Mouse (Mus musculus) MEL-GATA-1-ER (cell line): ENCODE measurements around the gene Lrp4.
A peak's percentile ranks its signal among the peaks of the same experiment; 100 is the strongest.

Source experiments
- DNase-seq: peaks from one replicate; pipeline ENCODE4 v3.0.0-alpha.2; 2012; ENCODE audit warnings: low read depth; ENCODE audit errors: extremely low read depth

The Lrp4 gene

DNA sequence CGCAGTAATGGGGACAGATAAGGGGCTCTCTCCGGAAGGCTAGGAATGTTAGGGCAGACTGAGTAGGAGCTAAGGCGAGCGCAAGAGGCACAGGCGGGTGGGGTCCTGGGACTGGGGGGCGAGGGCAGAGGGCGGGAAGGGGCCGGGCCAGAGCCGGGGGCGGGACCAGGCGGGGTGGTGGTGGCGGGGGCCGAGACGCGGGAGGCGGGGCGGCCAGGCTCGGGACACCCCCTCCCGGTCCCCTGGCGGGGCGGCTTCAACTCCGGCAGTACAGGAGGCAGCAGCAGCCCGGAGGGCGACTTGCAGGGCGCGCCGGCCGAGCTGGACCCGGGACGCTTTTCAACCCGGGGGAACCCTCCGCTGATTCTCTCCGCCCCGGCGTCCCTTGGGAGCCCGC lies at the start of gene Lrp4:
Gene Lrp4 (plus strand): TSS at position 253 of the 397 bp plus-strand sequence.
- DNase-seq, result no peak

DNA sequence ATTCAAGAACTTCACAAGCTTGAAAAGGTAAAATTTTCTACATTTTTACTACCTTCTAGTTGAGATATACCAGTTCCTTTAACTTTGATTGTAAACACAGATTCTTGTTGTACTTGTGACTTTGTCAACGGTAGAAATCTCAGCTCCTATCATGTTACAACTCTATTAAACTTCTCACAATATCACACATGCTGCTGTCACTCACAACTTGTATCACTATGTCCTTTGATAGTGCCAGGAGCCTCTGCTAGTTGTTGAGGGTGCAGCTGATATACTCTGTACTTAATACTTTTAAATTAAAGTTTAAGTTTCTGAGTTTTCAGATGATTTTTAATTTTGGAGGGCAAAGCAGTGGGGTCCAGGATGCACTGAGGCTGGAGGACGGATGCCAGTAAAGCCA lies 49.3 kb upstream of the Lrp4 start:
- DNase-seq, result no peak

DNA sequence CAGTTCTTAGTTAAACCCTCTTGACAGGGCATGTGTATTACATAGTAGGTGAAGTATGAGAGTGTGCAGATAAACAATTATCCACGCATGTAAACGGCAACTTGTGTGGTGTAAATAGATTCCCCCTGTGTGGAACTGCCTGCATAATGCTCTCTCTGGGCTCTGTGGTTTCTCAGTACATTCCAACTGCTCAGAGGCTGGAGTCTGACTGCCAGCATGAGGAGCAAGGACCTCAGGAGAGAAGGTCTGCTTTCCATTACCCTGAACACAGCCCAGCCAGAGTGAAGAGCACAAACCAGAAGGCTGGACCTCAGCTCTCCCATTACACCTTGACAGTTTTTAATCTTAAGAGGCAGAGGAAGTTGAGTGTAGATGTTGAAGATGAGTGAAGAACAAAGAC lies 45.8 kb upstream of the Lrp4 start:
- no peak for DNase-seq

DNA sequence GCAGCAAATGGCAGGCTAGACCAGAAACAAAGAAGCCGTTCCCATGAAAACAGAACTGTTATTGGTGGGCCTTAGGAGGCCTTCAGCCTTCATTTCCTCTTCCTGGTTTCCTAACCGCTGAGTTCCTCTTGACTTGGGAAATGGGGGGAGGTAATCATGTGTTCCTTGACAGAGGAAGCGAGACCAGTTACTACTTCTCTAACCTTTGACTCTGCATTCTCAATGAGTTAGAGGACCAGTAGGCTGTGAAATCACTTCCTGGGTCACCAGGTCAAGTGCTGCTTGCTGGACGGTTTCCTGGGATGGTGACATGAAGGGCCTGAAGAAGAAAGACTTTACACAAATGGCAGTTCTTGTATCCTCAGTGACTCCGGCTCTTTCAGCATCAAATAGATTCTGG lies 45.0 kb upstream of the Lrp4 start:
- no peak for DNase-seq

DNA sequence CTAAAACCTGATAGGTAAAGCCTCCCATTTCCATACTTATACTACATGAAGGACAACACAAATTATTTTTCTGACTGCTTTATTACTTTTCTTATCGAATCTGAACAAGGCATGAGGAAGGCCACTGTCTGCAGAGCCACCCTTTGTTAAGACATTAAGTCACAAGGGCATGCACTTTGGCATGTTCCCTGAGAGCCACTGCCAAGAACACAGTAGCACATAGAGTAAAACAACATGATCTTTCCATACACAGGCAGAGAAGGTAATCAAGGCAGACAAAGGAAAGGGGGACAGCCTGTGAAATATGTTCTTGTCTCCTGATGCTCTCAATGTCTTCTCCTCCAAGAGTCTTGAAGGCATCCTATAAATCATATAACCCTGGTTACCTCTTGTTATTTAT lies 43.5 kb upstream of the Lrp4 start:
- no peak for DNase-seq

DNA sequence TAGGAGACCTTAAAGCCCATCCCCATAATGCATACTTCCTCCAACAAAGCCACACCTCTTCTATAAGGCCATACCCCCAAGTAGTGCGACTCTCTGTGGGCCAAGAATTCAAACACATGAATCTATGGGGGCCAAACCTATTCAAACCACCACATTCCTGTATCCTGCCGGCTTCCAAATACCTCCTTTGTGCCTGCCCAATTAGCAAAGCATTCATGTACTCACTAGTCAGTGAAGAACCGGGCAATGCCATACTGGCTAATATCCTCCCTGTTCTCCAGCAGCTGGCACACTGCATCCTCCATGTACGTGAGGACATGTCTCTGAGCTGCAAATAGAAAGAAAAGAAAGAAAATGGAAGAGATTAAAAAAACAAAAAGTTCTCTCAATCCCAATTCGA lies 35.7 kb upstream of the Lrp4 start:
- DNase-seq, result no peak

DNA sequence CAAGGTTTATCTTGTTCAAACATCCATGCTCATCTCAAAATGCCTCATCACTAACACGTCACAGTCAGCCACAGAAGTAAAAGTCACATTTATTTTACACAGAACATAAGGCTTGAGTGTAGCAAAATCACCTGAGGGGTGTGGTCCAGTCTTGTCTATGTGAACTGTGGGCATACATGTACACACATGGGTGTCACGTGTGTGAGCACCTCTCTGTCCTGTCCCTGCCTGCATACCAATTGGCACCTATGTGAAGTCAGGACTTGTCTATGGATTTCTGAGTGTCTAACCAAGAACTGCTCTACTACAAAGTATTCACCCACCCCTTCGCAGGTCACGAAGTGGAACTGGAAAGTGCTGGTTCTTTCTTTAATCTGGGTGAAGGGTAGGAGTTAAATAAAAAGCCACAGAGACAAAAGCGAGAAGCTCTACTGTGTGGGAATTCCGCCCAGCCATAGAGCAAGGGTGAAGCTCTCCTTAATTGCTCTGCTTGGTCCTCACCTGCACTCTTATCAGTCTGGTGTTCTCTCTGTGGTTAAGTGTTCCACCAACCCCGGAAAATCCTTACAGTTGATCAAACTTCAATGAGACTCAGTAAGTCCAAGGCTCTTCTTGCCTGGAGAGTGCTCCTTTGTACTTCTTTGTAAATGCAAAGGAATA lies 33.1 kb upstream of the Lrp4 start:
- no peak for DNase-seq

DNA sequence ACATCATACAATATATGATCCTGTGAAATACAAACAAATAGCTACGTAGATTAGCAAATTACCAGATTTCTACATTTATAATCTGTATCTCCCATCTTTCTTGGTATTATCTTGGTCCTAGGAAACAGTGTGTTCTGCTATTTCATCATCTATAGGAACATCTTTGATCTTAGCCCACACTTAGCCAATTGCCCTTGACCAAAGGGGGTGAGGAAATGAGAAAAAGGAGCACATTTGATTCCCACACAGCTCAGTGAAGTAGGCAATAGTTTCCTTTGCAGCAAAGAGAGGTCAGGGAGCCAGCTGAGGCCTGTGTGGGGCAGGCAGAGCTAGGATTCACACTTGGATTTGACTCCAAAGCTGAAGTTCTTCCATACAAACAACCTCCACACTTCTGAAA lies 31.0 kb upstream of the Lrp4 start:
- no peak for DNase-seq

DNA sequence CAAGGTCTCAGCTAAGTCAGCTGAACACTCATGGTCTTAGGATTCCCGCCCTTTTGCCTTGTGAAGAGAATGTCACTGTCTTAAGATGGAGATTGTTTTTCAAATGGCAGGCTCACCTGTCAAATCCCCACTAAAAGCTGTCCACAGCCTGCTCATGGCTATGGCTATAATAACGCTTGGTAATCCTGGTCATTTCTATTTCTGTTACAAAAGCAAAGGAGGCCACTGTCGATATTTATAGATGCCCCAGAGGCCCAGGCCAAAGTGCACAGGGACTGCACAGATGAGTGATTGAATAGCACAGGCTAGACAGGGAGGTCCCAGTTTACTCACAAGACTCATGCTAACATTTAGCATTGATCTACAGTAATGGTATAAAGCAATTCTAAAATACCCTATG lies 28.2 kb upstream of the Lrp4 start:
- no peak for DNase-seq

DNA sequence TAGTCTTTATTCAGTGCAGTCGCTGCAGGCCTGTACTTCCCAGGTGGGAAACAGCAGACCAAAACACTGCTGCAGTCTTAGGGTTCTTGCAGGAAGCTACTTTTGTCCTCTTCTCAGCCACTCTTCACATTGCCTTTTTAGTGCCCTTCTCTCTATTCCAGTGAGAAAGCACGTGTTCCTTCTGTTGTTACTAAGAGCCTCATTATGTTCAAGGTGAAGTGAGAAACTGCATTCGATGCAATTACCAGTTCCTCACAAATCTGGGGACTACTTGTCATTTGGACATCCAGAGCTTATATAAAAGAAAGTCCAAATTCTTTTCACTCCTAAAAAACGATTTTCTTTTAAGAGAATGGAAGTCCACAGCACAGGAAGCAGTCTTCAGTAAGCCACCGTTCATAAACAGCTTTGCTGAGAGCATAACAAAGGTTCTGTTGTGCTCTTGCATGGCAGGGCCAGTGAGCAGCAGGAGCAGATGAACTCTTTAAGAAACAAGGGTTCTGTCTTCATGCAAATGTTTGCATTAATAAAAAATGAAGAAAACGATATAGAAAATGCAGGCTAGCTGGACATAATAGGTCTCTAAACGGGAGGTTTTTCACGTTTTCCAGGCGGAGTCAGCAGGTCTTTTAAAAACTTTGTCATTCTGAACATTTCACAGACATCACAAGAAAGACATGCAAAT lies 27.3 kb upstream of the Lrp4 start:
- no peak for DNase-seq

DNA sequence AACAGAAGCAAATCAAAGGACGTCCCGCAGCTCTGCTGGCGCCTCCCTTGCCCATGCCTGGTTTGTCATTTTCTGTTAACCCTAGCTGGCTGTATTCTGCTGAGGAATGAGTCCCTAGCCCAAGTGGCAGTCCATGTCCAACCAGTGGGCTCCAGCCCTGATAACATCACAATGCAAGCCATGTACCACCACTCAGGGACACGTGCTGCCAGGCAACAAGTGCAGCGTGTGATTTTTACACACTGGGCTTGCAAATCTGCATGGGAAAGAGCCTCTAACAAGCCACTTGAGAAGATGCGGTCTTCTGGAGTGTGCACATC lies 26.8 kb upstream of the Lrp4 start:
- DNase-seq, result no peak

DNA sequence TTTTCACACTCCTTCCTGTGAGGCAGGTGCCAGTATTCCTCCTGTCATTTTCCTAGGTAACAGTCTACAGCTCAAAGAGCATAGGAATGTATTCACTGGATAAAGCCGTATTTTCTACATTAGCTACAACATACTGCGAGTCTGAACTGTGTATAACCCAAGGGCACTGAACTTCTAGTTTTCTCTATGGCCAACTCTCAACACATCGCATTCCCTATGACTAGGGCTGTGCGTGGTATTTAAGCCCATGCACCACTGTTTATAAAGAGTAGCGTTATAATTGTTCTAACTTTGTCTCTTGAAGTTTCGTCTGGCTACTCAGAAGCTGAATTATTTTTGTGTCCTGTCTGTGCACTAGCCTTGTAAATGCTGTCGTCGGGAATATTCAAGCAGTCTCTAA lies 20.6 kb upstream of the Lrp4 start:
- no peak for DNase-seq

DNA sequence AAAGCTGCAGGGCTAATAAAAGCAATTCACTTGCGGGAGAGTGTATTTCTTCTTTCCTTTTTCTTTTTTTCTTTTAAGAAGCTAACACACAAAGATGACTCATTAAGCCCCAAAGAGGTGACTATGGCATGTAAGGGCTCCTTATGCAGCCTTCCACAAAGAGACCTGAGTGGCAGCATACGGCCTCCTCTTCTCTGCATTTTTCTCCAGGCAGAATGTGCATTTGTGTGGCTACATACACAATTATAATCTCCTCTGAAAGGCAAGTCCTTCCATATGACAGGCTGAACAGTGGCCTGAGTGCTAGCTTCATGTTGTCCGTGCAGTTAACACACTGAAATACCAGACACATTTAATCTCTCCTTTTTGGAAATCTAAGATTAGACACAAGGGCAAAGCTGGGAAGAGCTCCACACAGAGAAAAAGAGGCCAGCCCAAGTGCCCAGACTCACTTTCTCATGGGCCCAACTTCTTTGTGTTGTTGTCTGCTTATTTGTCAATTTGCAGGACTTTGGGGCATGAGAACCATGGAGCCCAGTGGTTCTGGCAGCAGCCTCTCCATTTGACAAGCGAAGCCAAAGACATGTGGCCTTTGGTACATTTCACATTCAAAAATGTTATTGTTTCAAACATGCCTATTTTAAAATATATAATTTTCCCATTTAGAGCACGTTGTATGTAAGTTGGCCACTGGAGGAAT lies 20.0 kb upstream of the Lrp4 start:
- DNase-seq, result no peak

DNA sequence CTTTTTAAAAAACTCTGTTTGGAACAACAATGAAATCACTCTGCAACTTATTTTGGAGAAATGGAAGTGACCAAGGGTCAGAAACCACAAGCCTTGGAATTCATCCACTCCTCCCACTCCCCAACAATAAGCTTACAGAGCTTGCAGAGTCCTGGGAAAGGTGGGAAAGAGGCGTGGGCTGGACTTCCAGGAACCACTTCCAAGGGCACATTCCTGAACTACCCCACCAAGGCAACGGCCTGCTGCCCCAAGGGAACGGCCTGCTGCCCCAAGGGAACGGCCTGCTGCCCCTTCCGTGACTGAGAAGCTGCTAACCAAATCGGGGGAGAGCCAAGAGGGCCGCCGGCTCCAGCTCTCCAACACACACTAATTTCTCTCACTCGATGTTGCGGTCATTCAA lies 18.0 kb upstream of the Lrp4 start:
- DNase-seq, result no peak

DNA sequence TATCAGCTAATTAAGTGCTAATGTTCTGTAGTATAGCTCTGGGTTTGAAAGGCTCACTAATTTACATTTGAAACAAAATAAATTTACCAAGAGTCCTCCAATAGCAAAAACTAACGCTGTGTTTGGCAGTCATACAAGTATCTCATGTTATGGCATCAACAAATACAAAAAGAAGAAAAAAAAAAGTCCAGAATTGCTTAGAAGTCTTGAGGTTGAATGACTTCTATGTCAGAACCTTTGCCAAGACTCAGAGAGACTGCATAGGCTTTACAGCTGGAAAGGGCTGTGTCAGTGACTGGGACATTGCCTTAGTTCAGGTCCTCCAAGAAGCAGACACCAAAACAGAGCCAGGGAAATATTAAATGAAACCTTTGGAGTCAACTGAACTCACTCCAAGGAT lies 17.4 kb upstream of the Lrp4 start:
- no peak for DNase-seq

DNA sequence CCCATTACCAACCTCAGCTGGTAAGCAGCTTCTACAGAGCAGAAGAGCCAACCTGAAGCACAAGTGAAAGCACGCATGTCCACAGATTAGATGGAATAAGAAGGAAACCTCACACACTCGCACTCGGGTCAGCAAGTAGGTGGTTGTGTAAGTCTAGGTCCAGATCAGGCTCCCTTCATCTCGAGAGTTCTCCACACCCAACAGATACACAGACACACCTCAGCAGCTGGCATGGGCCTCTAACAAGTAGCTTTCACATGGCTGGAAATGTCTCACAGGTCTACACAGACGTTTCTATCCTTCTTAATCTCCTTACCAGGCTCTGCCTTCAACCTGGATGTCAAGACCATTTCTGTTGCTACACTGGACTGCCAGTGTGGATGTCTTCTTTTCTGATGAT lies 16.6 kb upstream of the Lrp4 start:
- no peak for DNase-seq

DNA sequence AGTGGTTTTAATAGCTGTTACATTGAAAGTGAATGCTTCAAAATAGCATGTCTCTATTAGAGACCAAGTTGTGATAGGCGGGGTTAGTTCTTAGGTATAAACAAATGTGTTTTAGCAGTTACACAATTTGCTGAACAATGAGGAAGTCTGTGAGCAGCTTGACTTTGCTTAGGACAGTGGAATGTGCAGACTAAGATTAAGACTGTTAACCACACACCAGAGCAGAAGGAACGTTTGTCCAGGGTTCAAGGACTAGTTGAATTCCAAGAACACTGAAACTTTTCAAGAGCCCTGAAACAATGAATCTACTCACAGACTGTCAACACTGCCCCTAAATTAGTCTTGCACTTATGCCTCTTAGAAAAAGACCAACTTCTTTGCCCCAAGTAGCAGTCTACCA lies 15.6 kb upstream of the Lrp4 start:
- DNase-seq, result peak; percentile 59

DNA sequence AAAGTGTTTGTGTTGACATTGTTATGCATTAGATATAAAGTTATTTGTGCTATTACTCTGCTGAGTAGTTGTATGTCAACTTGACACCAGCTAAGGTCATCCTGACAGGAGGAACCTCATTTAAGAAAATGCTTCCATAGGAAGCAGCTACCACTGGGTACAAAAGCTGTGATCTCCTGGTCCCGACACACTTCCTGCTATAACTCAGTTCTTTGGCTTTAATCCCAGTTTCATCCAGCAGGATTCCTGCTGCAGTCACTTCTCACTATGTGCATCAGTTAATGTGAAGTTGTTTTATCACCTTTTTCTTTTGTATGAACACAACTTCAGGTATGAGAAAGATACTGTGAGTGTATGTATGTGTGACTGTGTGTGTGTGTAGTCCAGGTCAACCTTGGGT lies 15.1 kb upstream of the Lrp4 start:
- no peak for DNase-seq

DNA sequence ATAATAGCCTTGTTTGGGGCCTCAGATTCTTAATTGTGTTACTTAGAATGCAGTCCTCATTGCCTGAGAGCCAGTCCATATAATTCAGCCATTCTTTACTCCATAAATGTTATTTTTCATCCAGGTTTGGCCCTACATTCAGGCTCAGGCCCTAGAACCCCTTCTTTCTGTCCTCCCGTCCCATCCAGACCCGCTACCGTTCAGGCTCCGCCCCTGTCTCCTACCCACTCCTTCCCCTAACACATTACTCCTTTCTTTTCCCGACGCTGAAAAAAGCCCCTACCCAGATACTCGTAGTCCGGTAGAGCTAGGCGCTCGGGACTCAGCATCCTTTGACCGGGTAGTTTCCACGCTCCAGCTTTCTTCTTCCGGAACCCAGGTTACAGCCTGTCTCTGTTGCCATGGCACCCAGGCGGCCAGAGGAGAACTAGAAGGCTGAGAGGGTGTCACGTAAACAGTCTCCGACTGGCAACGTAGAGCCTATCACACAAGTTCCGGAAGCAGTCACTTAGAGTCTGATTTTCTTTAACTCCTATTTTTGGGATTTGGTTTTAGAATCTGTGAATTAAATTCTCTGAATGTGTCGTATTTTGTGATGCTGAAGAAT lies 12.9 kb upstream of the Lrp4 start, which contains the start of gene 1110051M20Rik:
Gene 1110051M20Rik (minus strand): TSS at position 419 of the 607 bp plus-strand sequence.
- peak; percentile 88 for DNase-seq

DNA sequence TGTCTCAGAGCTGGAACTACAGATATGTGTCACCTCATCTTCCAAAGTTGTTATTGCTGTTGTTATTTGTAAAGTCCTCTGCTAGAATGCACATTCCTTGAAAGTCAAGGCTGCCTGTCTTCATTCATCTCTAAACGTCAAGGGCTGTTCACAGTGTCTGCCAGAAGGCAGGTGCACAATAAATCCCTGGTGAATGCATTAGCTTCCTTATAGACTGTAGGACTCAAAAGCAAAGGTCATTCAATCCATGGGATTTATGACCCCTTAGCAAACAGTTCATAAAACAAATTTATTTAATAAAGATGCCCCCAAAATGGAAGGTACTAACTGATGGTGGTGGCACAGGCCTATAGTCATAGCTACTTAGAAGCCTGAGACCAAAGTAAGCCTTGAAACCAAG lies 7.6 kb upstream of the Lrp4 start:
- DNase-seq, result no peak

DNA sequence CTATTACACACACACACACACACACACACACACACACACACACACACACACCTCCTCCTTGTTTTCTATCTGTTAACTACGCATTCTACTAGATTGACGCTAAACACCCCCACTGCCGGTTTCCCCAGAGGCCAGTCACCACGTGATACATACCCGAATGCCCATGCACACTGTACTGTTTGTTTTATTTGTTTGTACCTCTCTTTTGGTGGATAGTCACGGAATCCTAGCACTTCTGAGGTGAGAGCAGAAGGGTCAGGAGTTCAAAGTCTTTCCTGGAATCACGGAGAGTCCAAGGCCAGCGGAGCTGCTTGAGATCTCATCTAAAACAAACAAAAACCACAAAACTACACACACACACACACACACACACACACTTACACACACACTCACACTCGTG lies 7.0 kb upstream of the Lrp4 start:
- DNase-seq, result no peak

DNA sequence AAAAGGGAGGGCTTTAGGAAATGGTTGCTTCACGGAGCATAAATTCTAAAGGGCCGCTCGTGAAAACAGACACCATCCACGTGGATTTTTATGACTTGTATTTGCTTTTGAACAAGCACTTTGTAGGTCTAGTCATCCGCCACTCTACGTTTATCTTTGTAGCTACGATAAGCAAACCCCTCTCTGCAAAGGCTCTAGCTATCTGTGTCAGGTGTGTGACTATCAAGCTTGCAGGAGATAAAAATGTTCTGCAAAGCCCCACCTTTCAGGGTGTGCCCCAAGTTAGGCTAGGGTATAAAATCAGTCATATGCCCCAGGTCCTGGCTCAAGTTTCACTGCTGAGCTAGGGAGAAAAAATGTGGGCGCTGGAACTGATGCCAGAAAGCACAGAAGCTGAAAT lies 4.7 kb upstream of the Lrp4 start:
- DNase-seq, result no peak
